Mouse (Mus musculus) liver, adult 2 months (tissue): ENCODE measurements around the gene Pcbp2.

ENCODE experiments used
- CTCF ChIP-seq: fragments of 200-500 bp; IDR thresholded peaks from 2 replicates; pipeline ENCODE4 v1.5.1; 2011; ENCODE audit warnings: low read depth, low read length, control low read depth
- POLR2A ChIP-seq: fragments of 200-500 bp; IDR thresholded peaks from 2 replicates; pipeline ENCODE4 v1.6.1; 2011; ENCODE audit warnings: low read length, control low read depth; ENCODE audit not compliant: insufficient read depth; ENCODE audit errors: extremely low read depth

- no peak for TF ChIP-seq CTCF
- no peak for TF ChIP-seq POLR2A
Measured at GRCm38 (mm10) chr15:102468675-102469370, 1.5 kb upstream of the Pcbp2 start.
